Mouse (Mus musculus) heart, embryonic 14.5 days (tissue): ENCODE data around the gene Gpr158. TPM values are rescaled to one million over a fixed set of nuclear protein-coding genes. Genes with fewer than 3 reads are reported as not detected.
"Not testable (repeated sequence)": the region's sequence is repeated elsewhere in the genome, so short reads cannot be mapped to it uniquely, and the experiment has no call there.

ENCODE experiments used
- ATAC-seq: fragments of 200-750 bp; cut with Nextera tagmentation; 2 replicates; pipeline ENCODE4 v1.8.0; 2017; ENCODE audit warnings: low read depth, moderate TSS enrichment; ENCODE audit not compliant: insufficient number of reproducible peaks, insufficient read depth, low FRiP score
- H3K27ac ChIP-seq, 2 experiments: fragments of 200-500 bp in 1 of 2; fragments of 300-500 bp in 1 of 2; sonication (generic) in 1 of 2; replicated peaks in 1 of 2; 2 replicates each; pipeline ENCODE4 v1.5.1; 2012 to 2014; ENCODE audit warnings: low read depth in 2 of 2, low read length in 2 of 2, control low read depth in 1 of 2, mild to moderate bottlenecking in 1 of 2, mixed read lengths in 1 of 2; ENCODE audit not compliant: control insufficient read depth in 1 of 2, insufficient read depth in 1 of 2
- H3K27me3 ChIP-seq: fragments of 300-500 bp; sonication (generic); 2 replicates; pipeline ENCODE4 v1.6.1; 2014; ENCODE audit warnings: mild to moderate bottlenecking, low read length, control low read depth; ENCODE audit not compliant: control insufficient read depth, insufficient read depth
- H3K36me3 ChIP-seq: fragments of 300-500 bp; sonication (generic); 2 replicates; pipeline ENCODE4 v1.6.1; 2014; ENCODE audit warnings: mild to moderate bottlenecking, control low read depth, low read length, mixed read lengths; ENCODE audit not compliant: control insufficient read depth, insufficient read depth
- H3K4me1 ChIP-seq, 2 experiments: fragments of 200-500 bp in 1 of 2; fragments of 300-500 bp in 1 of 2; sonication (generic) in 1 of 2; 2 replicates each; pipeline ENCODE4 v1.6.1; 2012 to 2014; ENCODE audit warnings: low read length in 2 of 2, control low read depth in 1 of 2, mixed read lengths in 1 of 2; ENCODE audit not compliant: control insufficient read depth in 2 of 2, insufficient read depth in 2 of 2
- H3K4me2 ChIP-seq: fragments of 300-500 bp; sonication (generic); 2 replicates; pipeline ENCODE4 v1.6.1; 2014; ENCODE audit warnings: mild to moderate bottlenecking, low read length
- H3K4me3 ChIP-seq, 2 experiments: fragments of 200-500 bp in 1 of 2; fragments of 300-500 bp in 1 of 2; sonication (generic) in 1 of 2; 2 replicates each; pipeline ENCODE4 v1.5.1; 2012 to 2014; ENCODE audit warnings: low read length in 2 of 2, mild to moderate bottlenecking in 2 of 2, control low read depth in 1 of 2, low read depth in 1 of 2, moderate library complexity in 1 of 2; ENCODE audit not compliant: control insufficient read depth in 1 of 2, insufficient read depth in 1 of 2
- H3K9ac ChIP-seq: fragments of 300-500 bp; sonication (generic); 2 replicates; pipeline ENCODE4 v1.6.1; 2014; ENCODE audit warnings: mild to moderate bottlenecking, low read length
- H3K9me3 ChIP-seq: fragments of 300-500 bp; sonication (generic); 2 replicates; pipeline ENCODE4 v1.6.1; 2016; ENCODE audit warnings: low read length, control low read depth; ENCODE audit not compliant: control insufficient read depth
- WGBS: fragments of 180-500 bp; shearing (Covaris S2); extraction: QIAGEN DNeasy Blood & Tissue Kit; methylation state at CpG from one replicate; pipeline ENCODE4 v1.1.7; 2014; 5-methylcytosine and 5-hydroxymethylcytosine counted together
- polyA plus RNA-seq: library from polyadenylated mRNA; unstranded; fragments of >200 nt; fragmentation: Nextera tagmentation; extraction: Ambion mirVana; gene quantifications from 2 replicates; pipeline ENCODE4 v1.2.1, GENCODE M21; 2014

Gene Gpr158
- polyA plus RNA-seq, 1 experiment from 2014 or later, result 0.14 TPM

- WGBS, result 86% methylated on average over 4 of the region's 4 CpGs
- not testable (repeated sequence) for H3K9me3 ChIP-seq, ATAC-seq
Measured at GRCm38 (mm10) chr2:21460606-21461005, 93.3 kb downstream of the Gpr158 start.

DNA sequence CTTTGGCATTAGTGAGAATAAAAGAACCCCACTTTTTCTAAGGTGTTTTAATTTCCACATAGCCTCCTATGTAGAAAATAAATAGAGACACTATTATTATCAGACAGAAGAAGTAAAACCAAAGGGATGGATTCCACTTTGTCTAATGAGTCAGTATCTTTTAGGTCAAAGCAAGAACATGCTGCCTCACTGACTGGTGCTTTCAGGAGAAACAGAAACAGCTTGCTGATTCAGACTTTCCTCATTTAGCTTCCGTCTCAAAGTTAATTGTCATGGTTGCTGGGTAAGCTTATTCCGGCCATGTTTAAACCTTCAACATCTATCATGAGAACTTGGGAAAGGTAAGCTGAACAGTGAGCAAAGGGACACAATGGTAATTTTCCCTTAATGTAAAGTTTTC is 107.6 kb downstream of the Gpr158 start:
- no peaks in the 10 kb centered on the region for H3K36me3 ChIP-seq
- no peak for ATAC-seq
- no peaks in the 10 kb centered on the region for H3K4me1 ChIP-seq
- H3K4me2 ChIP-seq, result no peak overlapping the region
- H3K9ac ChIP-seq, result no peak overlapping the region
- no peaks in the 10 kb centered on the region for H3K27me3 ChIP-seq
- no peaks in the 10 kb centered on the region for H3K9me3 ChIP-seq
- H3K4me3 ChIP-seq, result no peak overlapping the region
- 79% methylated on average over 2 of the region's 2 CpGs for WGBS
- H3K27ac ChIP-seq, result no peak overlapping the region

More at GRCm38 (mm10) chr2:21460606-21461005, 93.3 kb downstream of the Gpr158 start:
- H3K9ac ChIP-seq, H3K27ac ChIP-seq, H3K4me3 ChIP-seq, H3K27me3 ChIP-seq, H3K36me3 ChIP-seq, H3K4me1 ChIP-seq, H3K4me2 ChIP-seq: not testable (repeated sequence)

- 74% methylated on average over 3 of the region's 3 CpGs for WGBS
Measured at GRCm38 (mm10) chr2:21496881-21497280, 129.5 kb downstream of the Gpr158 start.

DNA sequence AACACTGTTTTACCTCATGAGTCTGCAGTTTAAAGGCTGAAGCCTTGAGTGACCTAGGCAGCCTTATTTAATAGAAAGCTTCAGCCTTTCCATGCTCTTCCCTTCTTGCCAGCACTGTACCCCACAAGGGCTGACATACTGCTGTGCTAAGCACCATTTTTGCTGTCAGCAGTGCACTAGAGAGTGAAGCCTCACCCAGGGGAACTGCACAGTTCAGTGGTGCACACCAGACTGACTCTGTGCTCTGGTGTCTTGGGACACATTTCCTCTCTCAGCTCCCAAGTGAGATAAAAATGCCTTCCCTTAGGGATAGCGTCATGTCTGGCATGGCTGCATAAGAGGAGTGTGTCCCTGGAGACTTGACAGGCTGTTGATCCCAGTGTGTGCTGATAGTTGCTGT is 130.6 kb downstream of the Gpr158 start:
- no peaks in the 10 kb centered on the region for H3K27me3 ChIP-seq
- H3K36me3 ChIP-seq, result no peaks in the 10 kb centered on the region
- H3K27ac ChIP-seq, result no peak overlapping the region
- H3K9me3 ChIP-seq, result no peaks in the 10 kb centered on the region
- no peak for ATAC-seq
- WGBS, result 0% methylated on average over 1 of the region's 1 CpGs
- no peak overlapping the region for H3K4me2 ChIP-seq
- no peaks in the 10 kb centered on the region for H3K4me1 ChIP-seq
- no peak overlapping the region for H3K4me3 ChIP-seq
- H3K9ac ChIP-seq, result no peak overlapping the region

More at GRCm38 (mm10) chr2:21496881-21497280, 129.5 kb downstream of the Gpr158 start:
- Histone ChIP-seq H3K4me1 (no peaks in the 10 kb centered on the region), H3K27me3 (no peaks in the 10 kb centered on the region), H3K36me3 (no peaks in the 10 kb centered on the region), H3K9ac (no peak overlapping the region), H3K4me2 (no peak overlapping the region), H3K9me3 (no peaks in the 10 kb centered on the region), H3K4me3 (no peak overlapping the region), H3K27ac (no peak overlapping the region)
- no peak for ATAC-seq

- ATAC-seq, result no peak
- H3K36me3 ChIP-seq, result no peaks in the 10 kb centered on the region
- H3K27ac ChIP-seq, result no peak overlapping the region
- no peaks in the 10 kb centered on the region for H3K27me3 ChIP-seq
- H3K4me2 ChIP-seq, result no peak overlapping the region
- H3K9ac ChIP-seq, result no peak overlapping the region
- H3K9me3 ChIP-seq, result no peaks in the 10 kb centered on the region
- WGBS, result 80% methylated on average over 2 of the region's 2 CpGs
- H3K4me1 ChIP-seq, result no peaks in the 10 kb centered on the region
- no peak overlapping the region for H3K4me3 ChIP-seq
Measured at GRCm38 (mm10) chr2:21499399-21499798, 132.1 kb downstream of the Gpr158 start.

DNA sequence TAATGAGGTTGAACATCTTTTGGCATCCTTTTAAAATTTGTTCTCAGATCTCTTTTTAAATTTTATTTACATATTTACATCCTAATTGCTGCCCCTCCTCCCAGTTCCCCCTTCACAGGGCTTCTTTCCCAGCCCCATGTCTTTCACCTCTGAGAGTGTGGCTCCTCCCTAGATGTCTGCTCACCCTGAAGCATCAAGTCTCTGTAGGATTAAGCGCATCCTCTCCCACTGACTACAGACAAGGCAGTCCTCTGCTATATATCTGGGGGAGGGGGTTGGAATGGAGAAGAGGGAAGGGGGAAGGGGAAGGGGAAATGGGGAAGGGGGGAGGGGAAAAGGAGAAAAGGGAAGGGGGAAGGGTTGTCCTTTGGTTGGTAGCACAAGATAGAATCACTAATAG is 140.1 kb downstream of the Gpr158 start:
- Histone ChIP-seq H3K36me3 (no peaks in the 10 kb centered on the region), H3K9me3 (no peaks in the 10 kb centered on the region), H3K4me1 (no peaks in the 10 kb centered on the region), H3K9ac (no peak overlapping the region), H3K4me3 (no peak overlapping the region), H3K27me3 (no peaks in the 10 kb centered on the region), H3K27ac (no peak overlapping the region), H3K4me2 (no peak overlapping the region)
- no peak for ATAC-seq
- WGBS, result 48% methylated on average over 1 of the region's 1 CpGs

GRCm38 (mm10) chr2:21530750-21531149 is 163.4 kb downstream of the Gpr158 start:
- H3K27ac ChIP-seq, result no peak overlapping the region
- H3K9ac ChIP-seq, result no peak overlapping the region
- H3K4me2 ChIP-seq, result no peak overlapping the region
- H3K9me3 ChIP-seq, result no peaks in the 10 kb centered on the region
- no peaks in the 10 kb centered on the region for H3K36me3 ChIP-seq
- no peaks in the 10 kb centered on the region for H3K4me1 ChIP-seq
- no peak for ATAC-seq
- no peak overlapping the region for H3K4me3 ChIP-seq
- H3K27me3 ChIP-seq, result no peaks in the 10 kb centered on the region

DNA sequence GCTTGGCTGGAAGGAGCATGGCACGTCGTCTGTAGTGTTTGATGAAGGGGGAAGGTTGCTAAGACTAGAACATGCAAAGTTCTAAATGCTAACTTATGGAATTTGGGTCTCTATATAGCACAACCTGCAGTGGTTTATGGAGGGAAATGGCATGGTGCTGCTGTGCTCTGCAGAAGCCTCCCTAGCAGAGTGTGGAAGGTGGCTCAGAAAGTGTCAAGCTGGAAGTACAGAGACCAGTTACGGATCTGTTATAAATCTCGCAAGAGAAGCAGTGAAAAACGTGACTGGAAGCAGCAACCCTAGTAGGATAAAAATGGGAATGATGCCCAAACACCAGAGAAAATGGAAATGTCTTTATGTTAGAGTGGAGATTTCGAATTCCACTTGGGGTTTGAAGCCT is 251.8 kb downstream of the Gpr158 start:
- WGBS, result 59% methylated on average over 6 of the region's 6 CpGs
- no peak overlapping the region for H3K9ac ChIP-seq
- no peak overlapping the region for H3K4me2 ChIP-seq
- no peak overlapping the region for H3K4me3 ChIP-seq
- no peaks in the 10 kb centered on the region for H3K27me3 ChIP-seq
- H3K9me3 ChIP-seq, result no peaks in the 10 kb centered on the region
- H3K4me1 ChIP-seq, result no peaks in the 10 kb centered on the region
- ATAC-seq, result no peak
- no peak overlapping the region for H3K27ac ChIP-seq
- H3K36me3 ChIP-seq, result no peaks in the 10 kb centered on the region
